Mouse (Mus musculus): ENCODE measurements around the gene Ckb.
"Not testable (repeated sequence)": the region's sequence is repeated elsewhere in the genome, so short reads cannot be mapped to it uniquely, and the experiment has no call there.

Gene Ckb

DNA sequence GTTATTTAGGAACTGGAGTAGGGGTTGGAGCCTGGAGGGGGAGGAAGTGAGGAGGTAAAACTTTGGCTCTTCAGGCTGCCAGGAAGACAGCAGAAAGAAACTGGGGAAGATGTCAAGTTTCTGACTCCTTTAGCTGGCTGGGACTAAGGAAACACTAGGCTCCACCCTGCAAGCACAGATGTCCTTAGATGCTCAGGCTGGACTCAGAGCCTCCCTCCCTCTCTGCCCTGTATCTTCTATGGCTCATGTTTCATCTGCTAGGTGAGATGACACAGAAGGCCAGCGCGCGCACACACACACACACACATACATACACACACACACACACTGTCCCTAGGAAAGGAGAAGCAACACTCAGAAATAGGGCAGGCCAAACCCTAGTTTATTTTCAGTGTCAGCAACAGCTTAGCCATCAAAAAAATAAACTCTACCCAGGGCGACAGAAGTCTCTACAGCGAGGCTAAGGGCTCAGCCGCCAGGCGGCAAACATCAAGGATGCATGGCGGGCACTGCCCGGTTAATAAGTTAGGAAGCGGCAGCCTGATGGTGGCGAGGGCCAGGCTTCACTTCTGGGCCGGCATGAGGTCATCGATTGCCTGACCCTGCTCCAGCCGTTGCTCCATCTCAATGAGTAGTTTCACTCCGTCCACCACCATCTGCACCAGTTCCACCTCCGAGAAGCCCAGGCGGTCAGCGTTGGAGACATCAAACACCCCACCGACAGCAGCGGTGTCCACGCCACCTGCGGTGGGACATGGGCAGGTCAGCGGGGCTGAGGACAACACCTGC, 2.9 kb downstream of the Ckb start:
- DNase-seq (ENCODE audit: low spot score in 2 of 2), result peak; percentile 77 to 83

DNA sequence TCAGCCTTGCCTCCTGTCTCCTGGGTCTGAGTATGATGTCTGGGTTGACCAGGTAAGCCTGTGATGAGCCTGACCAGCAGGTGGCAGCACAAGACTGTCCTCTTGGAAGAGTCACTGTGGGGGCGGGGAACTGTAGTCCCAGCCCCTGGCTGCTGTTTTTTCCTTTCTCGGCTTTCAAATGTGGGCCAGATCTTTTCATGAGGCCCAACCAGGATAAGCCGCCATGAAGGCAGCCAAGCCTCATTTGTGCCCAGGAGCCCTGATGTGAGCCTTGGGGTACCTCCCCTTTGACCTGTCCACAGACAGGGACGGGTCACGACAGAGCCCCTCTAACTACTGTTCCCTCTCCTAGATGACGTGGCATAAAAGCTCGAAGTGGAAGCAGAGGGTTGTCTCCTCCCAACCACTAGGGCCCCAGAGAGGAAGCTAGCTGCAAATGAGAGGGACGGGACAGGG, 3.7 kb downstream of the Ckb start:
- peak; percentile 92 to 96 for DNase-seq (ENCODE audit: low spot score in 2 of 2)

DNA sequence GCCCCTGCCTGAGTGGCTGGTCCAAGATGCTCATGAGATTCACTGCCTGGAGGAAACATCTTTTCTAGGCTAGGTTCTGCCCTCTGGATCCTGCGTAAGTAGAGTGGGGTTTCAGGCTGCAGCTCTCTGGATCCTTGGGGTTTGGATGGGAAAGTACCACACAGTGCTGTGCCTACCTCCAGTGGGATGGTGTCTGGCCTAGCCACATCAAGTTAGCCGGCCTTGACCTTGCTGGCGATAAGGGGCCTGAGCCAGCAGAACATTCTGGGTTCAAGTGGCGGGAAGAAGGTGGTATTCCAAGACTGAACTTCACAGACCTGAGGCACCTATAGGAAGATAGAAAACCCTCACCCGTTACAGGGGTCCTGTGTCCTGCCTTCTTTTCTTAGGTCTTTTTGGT, 4.7 kb downstream of the Ckb start:
- DNase-seq (ENCODE audit: low spot score in 2 of 2), result no peak

DNA sequence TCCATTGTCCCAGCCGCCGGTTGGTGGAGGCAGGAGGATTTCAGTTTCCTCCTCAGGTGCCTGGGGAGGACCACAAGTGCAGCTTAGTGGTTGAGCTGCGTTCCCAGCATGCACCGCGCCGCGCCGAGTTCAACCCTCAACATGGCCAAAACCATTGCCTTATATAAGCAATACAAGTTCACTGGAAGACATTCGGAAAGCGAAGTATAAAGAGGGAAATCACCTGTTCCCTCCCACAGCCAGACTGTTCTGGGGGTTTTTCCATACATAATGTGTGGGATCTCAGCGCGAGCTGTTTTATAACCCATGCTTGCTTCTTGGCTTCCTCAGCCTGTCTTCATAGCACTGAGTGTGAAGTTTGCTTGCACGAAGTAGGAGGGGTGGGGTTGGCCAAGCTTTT, 5.8 kb downstream of the Ckb start:
- DNase-seq (ENCODE audit: low spot score in 2 of 2), result no peak

DNA sequence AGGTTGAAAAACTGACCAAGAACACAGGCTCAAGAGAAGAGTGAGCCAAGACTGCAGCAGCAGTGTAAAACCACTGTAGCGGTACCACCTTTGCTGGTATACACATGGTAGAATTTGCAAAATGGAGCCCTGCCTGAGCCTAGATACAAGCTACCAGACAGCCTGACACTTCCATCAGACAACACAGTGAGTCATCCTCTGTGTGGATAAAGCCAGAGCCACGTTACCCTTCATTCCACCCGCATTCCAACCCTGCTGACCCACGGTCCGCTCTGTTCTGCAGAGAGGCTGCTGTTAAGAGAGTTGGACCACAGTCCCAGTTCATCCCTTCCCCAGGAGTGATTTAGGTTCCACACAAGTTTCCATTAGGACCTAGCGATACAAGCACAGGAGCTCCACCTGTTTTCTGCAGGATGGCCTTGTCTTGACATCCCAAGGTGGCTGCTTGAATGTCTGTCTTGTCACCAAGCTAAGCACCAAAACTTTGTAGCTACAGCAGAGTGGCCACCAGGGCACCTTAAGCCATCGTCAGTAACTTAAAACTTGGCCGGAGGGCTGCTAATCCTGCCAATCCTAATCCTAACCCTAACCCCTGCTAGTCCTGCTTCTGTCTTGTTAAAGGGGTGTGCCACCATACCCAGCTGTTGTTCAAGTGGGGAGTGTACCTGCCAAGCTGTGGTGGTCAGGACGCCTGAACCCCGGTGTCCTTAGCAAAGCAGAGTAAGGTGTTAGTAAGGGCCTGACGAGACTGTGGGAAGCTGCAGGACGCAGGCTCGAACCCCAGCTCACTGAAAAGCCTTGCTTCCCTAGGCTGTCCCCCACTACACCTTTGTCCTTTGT, 6.9 kb downstream of the Ckb start:
- DNase-seq (ENCODE audit: low spot score in 2 of 2), result no peak

DNA sequence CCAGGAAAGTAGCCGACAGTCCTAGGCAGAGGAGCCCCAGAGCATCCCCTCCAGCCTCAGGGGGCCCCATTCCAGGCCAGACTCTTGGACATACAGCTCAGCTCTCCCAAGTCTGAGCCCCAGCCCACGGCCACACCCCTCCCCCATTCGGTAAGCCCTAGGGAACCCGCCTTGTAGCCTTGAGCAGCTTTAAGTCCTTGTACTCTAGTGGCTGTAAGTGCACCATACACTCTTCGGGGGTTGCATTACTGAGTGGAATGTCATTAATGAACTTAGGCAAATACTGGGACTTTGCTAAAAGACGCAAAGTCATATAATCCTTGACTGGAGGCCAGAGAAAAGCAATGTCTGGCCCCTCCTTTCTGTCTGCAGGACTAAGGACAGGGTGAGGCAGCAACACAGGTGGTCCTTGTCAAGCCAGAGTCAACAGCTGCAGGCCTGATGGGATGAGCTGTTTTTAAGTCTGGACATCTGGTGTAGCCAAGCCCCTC, 7.9 kb downstream of the Ckb start:
- DNase-seq (ENCODE audit: low spot score in 2 of 2), result peak; percentile 76

DNA sequence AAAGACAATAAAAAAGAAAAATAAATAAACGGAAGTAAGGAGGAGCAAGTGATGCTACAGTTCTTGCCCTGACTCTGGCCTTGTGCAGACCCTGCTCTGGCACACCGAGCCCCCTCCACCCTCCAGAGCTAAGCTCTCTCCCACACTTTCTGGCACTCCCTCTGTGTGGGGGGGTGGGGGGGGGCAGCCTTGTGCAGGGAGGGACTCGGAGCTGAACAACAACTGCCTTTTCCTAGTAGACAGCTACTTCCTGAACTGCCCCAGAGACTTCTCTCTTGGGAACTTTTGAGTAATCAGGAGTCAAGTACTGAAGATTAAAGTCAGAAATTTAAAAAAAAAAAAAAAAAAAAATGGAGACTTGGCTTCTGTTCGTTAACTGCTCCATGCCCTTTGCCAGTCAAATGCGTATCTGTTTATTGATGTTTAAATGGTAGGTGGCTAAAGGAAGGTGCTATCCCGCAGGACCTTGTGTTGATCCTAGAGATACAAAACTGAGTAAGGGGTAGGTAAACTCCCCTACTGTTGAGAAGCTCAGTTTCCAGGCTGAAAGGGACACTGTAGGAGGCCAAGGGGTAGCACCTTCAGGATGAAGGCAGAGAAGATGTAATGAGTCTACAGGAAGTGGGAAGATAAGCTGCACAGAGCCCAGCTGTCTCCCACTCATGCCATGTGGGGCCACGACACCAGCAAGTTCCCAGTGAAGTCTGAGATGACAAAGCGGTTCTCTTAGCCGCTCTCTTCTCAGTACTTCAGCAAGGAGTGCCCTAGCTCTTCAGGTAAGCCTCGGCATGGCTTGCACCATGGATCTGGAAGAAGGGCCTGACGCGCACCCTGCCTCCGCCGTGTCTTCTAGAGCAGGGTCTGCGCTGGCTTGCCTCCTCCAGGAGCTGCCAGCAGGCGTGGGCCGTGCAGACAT, 8.7 kb downstream of the Ckb start:
- no peak for DNase-seq (ENCODE audit: low spot score in 2 of 2)

DNA sequence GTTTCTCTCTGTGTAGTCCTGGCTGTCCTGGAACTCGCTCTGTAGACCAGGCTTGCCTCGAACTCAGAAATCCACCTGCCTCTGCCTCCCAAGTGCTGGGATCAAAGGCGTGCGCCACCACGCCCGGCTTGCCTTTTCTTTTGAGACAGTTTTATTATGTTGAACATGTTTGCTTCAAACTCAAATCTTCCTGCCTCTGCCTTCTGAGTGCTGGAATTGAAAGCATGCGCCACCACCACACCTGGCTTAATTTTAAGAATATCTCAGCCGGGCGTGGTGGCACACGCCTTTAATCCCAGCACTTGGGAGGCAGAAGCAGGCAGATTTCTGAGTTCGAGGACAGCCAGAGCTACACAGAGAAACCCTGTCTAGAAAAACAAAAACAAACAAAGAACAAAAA, 10.6 kb downstream of the Ckb start:
- DNase-seq (ENCODE audit: low spot score in 2 of 2), result not testable (repeated sequence)

DNA sequence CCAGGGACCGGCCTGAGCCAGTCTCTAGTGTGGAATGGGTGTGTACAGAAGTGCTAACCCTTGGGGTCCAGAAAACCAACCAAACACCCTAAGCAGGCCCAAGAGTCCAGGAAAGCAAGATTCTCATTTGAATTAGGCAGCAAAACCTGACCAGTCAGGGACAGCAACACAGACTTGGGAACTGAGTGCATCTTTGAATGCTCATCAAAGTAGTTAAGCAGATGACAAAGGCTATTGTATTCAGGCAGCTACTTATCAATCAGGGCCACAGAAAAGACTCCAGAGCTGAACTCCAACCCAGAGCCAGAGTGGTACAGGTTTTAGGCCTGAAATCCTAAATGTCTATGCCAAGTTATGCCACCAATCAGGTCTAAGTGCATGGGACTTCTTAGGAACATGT, 11.5 kb downstream of the Ckb start:
- DNase-seq (ENCODE audit: low spot score in 2 of 2), result no peak

DNA sequence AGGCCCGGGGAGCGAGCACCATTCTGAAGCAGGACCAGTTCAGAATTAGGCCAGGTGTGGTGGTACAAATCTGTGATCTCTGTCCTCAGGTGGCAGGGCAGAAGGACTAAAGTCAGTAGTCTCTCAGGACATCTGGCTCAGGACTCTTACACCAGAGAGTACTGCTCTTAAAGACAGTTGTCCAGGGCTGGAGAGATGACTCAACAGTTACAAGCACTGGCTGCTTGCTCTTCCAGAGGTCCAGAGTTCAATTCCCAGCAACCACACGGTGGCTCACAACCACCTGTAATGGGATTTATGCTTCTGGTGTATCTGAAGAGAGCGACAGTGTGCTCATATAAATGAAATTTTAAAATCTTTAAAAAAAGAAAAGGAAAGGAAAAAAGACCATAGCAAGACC, 12.8 kb downstream of the Ckb start:
- no peak for DNase-seq (ENCODE audit: low spot score in 2 of 2)

DNA sequence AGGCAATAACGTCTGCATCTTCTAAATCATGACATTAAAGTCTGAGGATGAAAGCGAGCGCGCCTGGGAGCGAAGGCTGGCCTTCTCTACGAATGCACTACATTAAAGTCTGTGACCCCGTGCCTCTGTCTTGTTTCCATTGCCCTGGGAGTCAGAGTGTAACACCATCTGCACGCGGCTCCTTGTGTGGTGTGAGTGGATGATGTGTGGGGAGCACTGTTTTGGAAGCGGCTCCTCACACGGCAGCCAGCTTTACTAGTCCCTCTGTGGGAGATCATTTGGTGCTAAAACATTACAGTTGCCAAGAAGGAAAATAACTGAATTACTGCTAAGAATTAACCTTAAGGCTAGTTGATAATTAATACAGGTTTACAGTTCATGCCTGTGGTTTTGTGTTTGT, 16.4 kb downstream of the Ckb start:
- no peak for DNase-seq (ENCODE audit: low spot score in 2 of 2)

DNA sequence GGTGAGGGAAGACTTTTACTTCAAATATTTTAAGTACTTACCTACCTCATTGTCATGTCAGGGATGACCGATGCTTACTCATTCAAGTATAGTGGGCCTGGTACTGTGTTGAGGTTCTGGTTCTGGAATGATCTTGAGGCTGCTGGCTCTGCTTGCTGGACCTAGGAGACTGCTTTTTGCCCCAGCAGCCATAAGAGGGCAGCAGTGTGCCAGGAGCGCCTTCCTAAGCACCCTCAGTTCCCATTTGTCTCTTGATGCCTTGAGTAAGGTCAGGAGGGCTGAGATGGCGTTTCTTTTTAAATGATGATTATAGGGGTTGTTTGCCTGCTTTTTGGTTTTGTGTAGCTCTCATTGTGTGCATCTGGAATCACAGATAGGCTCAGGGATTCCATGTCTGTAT, 18.7 kb downstream of the Ckb start:
- DNase-seq (ENCODE audit: low spot score in 2 of 2), result peak; percentile 25 to 73

DNA sequence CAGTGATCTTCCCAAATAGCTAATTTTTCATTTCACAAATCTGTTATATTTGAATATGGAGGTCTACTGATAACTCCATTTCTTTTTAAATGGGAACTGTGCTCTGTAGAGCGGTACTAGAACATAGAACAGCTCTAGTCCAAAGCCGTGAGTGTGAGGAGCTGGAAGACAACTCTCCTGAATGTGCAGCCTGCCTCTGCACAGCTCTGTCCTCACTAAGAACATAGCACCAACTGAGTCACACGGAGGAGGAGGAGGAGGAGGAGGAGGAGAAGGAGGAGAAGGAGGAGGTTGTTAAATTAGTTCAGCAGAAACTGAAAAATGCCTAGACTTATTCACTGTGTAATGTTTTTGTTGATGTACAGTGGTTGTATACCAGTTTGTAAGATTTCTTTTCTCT, 19.2 kb downstream of the Ckb start:
- DNase-seq (ENCODE audit: low spot score in 2 of 2), result no peak

DNA sequence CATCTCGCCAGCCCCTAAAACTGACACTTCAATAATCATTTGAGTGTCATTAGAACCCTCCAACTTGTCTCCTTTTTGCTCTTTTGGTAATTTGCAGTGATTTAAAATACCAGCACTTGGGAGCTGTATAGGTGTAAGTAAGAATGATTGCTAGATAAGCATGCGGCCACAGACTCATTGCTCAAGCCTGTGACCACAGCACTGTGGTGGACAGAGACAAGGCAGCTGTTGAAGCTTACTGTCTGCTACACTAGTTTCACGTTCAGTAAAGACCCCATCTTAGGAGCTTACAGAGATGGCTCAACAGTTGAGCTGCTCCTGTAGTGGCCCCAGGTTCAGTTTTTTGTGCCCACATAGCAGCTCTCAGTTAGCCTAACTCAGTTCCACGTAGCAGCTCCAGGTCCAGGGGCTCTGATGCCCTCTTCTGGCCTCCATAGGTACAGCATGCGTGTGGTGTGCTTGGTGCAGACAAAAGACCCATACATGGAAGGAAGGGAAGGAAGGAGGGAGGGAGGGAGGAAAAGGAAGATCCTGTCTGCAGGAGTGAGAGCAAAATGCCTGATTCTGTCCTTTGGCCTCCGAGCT, 24.0 kb downstream of the Ckb start:
- DNase-seq (ENCODE audit: low spot score in 2 of 2), result peak in 1 of 2 experiments; percentile 42

All from heart, adult 9 months (tissue).